Mouse (Mus musculus): ENCODE data around the gene Rb1.

DNA sequence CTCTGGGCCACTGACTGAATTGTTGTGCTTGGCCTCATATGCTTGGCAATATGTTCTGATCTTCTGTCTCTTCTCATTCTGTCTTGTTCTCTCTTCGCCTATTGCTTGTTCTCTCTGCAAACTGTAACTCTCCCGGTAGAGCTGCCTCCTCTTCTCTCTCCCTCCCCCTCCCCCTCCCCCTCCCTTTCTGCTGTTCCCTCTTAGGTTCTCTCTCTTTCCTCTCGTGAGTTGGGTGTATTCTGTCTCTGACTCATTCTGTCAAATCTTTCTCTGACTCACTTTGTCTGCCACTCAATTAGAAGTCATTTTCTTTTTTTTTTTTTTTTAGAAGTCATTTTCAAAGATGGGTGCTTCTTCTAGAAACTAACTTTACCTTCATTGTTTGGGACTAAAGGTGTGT lies 178.9 kb downstream of the Rb1 start:
- TF ChIP-seq CTCF (IDR thresholded peaks at IDR 0.05; ENCODE audit: low read depth) (no peak), EP300 (IDR thresholded peaks at IDR 0.05; ENCODE audit: low read depth) (no peak)
